Mouse (Mus musculus) olfactory bulb, adult 2 months (tissue): ENCODE measurements around the gene Tpcn2.

Experiments used
- CTCF ChIP-seq: fragments of 200-500 bp; IDR thresholded peaks from 2 replicates; pipeline ENCODE4 v1.5.1; 2012; ENCODE audit warnings: low read depth, mild to moderate bottlenecking, low read length, moderate library complexity; ENCODE audit not compliant: insufficient read depth
- POLR2A ChIP-seq: fragments of 200-500 bp; IDR thresholded peaks from 2 replicates; pipeline ENCODE4 v1.6.1; 2012; ENCODE audit warnings: mild to moderate bottlenecking, low read depth, low read length, moderate library complexity; ENCODE audit not compliant: insufficient read depth

DNA sequence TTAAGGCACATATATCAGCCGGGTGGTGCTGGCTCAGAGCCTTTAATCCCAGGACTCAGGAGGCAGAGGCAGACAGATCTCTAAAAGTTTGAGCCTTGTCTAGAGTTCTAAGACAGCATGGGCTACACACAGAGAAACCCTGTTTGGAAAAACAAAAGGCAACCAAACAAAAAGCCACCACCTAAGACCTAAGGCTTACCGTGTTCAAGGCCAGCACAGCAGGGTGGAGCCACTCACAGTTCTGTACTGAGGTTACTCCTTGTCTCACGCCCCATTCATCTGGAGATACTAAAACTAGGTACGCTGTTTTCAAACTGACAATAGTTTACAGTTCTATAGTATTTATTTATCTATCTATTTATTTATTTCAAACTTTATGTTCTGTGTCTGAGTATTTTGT, 1.7 kb upstream of the Tpcn2 start:
- TF ChIP-seq CTCF = no peak
- TF ChIP-seq POLR2A = no peak
